In the genomic region with DNA sequence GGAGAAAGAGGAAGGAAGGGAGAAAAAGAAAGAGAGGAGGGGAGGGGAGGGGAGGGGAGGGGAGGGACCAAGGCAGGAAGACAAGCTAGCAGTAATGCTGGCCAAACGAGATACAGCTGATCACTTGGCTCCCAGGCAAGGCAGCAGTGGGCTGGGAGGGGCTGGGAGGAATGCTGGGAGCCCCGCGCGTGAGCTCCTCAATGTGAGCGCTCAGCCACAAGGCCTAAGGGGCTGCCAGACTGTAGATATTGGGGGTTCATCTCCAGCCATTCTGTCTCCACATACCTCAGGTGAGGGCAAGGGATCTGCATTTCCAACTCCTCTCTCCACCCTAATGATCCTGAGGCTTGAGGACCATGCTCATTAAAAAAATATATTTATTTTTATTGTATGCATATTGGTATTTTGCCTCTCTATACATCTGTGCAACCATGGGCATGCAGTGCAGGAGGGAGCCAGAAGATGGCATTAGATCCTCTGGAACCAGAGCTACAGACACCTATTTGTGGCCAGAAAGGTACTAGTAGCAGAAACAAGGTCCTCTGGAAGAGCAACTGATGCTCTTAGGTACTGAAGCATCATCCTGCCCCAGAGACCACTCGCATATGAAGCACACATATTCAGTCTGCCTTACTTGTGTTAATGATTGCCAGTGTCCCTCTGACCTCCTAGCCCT, we compare ENCODE assay signal across 9 mouse cellular contexts. TPM values are rescaled to one million over a fixed set of nuclear protein-coding genes. Genes with fewer than 3 reads are reported as not detected.
DNase-seq lines count a peak whose midpoint lies in the region; ATAC-seq and TF ChIP-seq lines count a peak whose summit lies in the region.
"Had no signal": no experiment of that assay in that cellular context is flagged by ENCODE, and none has a peak within 500 bp of the region (broad histone marks: within the 10 kb centered on the region; RNA-seq: fewer than 3 reads in every experiment).

No protein-coding gene starts in this region.

- peaks cover 6% of the 10 kb centered on the region for H3K4me1 ChIP-seq in heart, postnatal 0 days (ENCODE audit: control insufficient read depth, insufficient read depth)
- H3K4me1 ChIP-seq in liver, embryonic 11.5 days (replicated peaks; ENCODE audit: control insufficient read depth, insufficient read depth, low read length) = peaks cover 23% of the 10 kb centered on the region
- H3K4me1 ChIP-seq in neural tube, embryonic 15.5 days = peaks cover 10% of the 10 kb centered on the region; the same call in 1 of the 2 replicates

- no peak for TF ChIP-seq EP300 in heart, postnatal 0 days (IDR thresholded peaks at IDR 0.05; ENCODE audit: low read depth)

- peak; percentile 57 for TF ChIP-seq CTCF in heart, postnatal 0 days (IDR thresholded peaks at IDR 0.05; ENCODE audit: low read depth)

- 12% methylated on average over 6 of the region's 6 CpGs for WGBS in heart, postnatal 0 days
- WGBS in liver, embryonic 11.5 days = 16% methylated on average over 6 of the region's 6 CpGs
- 23% methylated on average over 6 of the region's 6 CpGs for WGBS in neural tube, embryonic 15.5 days

- peak overlapping the region; percentile 0; the same call in 1 of the 2 replicates for H3K4me2 ChIP-seq in heart, postnatal 0 days (ENCODE audit: low read depth, low read length)
- peak overlapping the region; percentile 56 for H3K4me2 ChIP-seq in liver, embryonic 11.5 days
- no peak overlapping the region for H3K4me2 ChIP-seq in neural tube, embryonic 15.5 days

- ATAC-seq in cerebellum, adult (ENCODE audit: insufficient number of reproducible peaks, low FRiP score, low TSS enrichment) = peak; percentile 42; the same call in 1 of the 2 replicates
- no peak for ATAC-seq in heart, postnatal 0 days (ENCODE audit: insufficient read depth, low read depth)
- peak; percentile 68 for ATAC-seq in liver, embryonic 11.5 days (replicated peaks; ENCODE audit: low FRiP score)
- peak; percentile 62 for ATAC-seq in neural tube, embryonic 15.5 days (ENCODE audit: low FRiP score)

- H3K36me3 ChIP-seq in heart, postnatal 0 days (replicated peaks; ENCODE audit: control insufficient read depth, insufficient read depth, low read length) = no peaks in the 10 kb centered on the region
- no peaks in the 10 kb centered on the region for H3K36me3 ChIP-seq in liver, embryonic 11.5 days (ENCODE audit: control insufficient read depth, insufficient read depth, low read length)
- no peaks in the 10 kb centered on the region for H3K36me3 ChIP-seq in neural tube, embryonic 15.5 days

- DNase-seq in cerebellum, adult 9-11 months = no peak
- peak; percentile 57 to 70 for DNase-seq in right cerebral cortex, adult 2 months (ENCODE audit: low spot score in 2 of 2)
- DNase-seq in right cerebral cortex, postnatal 36 days (ENCODE audit: low spot score in 2 of 2) = no peak
- DNase-seq in heart, postnatal 0 days (ENCODE audit: low spot score) = peak; percentile 37
- no peak for DNase-seq in liver, embryonic 11.5 days (ENCODE audit: low spot score)
- DNase-seq in adipocyte (ENCODE audit: low spot score) = no peak

- H3K27me3 ChIP-seq in heart, postnatal 0 days (ENCODE audit: control insufficient read depth, insufficient read depth, low read length) = no peaks in the 10 kb centered on the region
- no peaks in the 10 kb centered on the region for H3K27me3 ChIP-seq in liver, embryonic 11.5 days (replicated peaks; ENCODE audit: control insufficient read depth, insufficient read depth, low read length)
- H3K27me3 ChIP-seq in neural tube, embryonic 15.5 days (replicated peaks) = no peaks in the 10 kb centered on the region

- H3K9ac ChIP-seq in heart, postnatal 0 days (replicated peaks; ENCODE audit: low read depth, low read length) = no peak overlapping the region
- peak overlapping the region; percentile 48; the same call in 1 of the 2 replicates for H3K9ac ChIP-seq in liver, embryonic 11.5 days (ENCODE audit: low read depth, low read length)
- no peak overlapping the region for H3K9ac ChIP-seq in neural tube, embryonic 15.5 days (replicated peaks)

- H3K27ac ChIP-seq in heart, postnatal 0 days (ENCODE audit: low read depth) = peak overlapping the region; percentile 72
- peak overlapping the region; percentile 43; the same call in 1 of the 2 replicates for H3K27ac ChIP-seq in liver, embryonic 11.5 days (ENCODE audit: low read depth, low read length)
- no peak overlapping the region for H3K27ac ChIP-seq in neural tube, embryonic 15.5 days (replicated peaks)

- H3K9me3 ChIP-seq in heart, postnatal 0 days (replicated peaks; ENCODE audit: control insufficient read depth, low read length) = no peaks in the 10 kb centered on the region
- H3K9me3 ChIP-seq in liver, embryonic 11.5 days (ENCODE audit: control insufficient read depth, low read length) = no peaks in the 10 kb centered on the region
- H3K9me3 ChIP-seq in neural tube, embryonic 15.5 days (replicated peaks) = no peaks in the 10 kb centered on the region

- H3K4me3 ChIP-seq in heart, postnatal 0 days (ENCODE audit: low read depth, low read length) = no peak overlapping the region
- peak overlapping the region; percentile 15; the same call in 1 of the 2 replicates for H3K4me3 ChIP-seq in liver, embryonic 11.5 days (ENCODE audit: low read depth, low read length)
- no peak overlapping the region for H3K4me3 ChIP-seq in neural tube, embryonic 15.5 days (replicated peaks)
- H3K4me3 ChIP-seq: erythroblast, embryonic 14.5 days had no signal

RNA-seq across cellular contexts. Expression of gene Cdh5, which starts 2.6 kb away (rescaled TPM):
- 123 and 125 TPM in 2 replicates for total RNA-seq in heart, postnatal 0 days (2014; rRNA removed; ENCODE audit: low replicate concordance)
- polyA plus RNA-seq in heart, postnatal 0 days (2015; fragmentation: Nextera tagmentation; extraction: Ambion mirVana) = 39.5 and 42.6 TPM in 2 replicates
- polyA plus RNA-seq in liver, embryonic 11.5 days (2014; fragmentation: Nextera tagmentation; extraction: Ambion mirVana) = 17.1 and 19.3 TPM in 2 replicates
- 12.5 and 17.7 TPM in 2 replicates for polyA plus RNA-seq in neural tube, embryonic 15.5 days (2015; fragmentation: Nextera tagmentation; extraction: Ambion mirVana)

Comparison
In these comparisons a context has a peak if more than half of its experiments do, and no peak if none do; other contexts are left out.
1. DNase-seq: peak in right cerebral cortex, adult 2 months (2 of 2) and heart, postnatal 0 days (single experiment); none in cerebellum, adult 9-11 months (single experiment), right cerebral cortex, postnatal 36 days (0 of 2), liver, embryonic 11.5 days (single experiment) and adipocyte (single experiment).